Mouse (Mus musculus): ENCODE measurements around the gene Inafm2. TPM values are rescaled to one million over a fixed set of nuclear protein-coding genes. Genes with fewer than 3 reads are reported as not detected.

Gene Inafm2
- 20.5 and 21.6 TPM in 2 replicates for polyA plus RNA-seq (2015; fragmentation: Nextera tagmentation; extraction: Ambion mirVana)

DNA sequence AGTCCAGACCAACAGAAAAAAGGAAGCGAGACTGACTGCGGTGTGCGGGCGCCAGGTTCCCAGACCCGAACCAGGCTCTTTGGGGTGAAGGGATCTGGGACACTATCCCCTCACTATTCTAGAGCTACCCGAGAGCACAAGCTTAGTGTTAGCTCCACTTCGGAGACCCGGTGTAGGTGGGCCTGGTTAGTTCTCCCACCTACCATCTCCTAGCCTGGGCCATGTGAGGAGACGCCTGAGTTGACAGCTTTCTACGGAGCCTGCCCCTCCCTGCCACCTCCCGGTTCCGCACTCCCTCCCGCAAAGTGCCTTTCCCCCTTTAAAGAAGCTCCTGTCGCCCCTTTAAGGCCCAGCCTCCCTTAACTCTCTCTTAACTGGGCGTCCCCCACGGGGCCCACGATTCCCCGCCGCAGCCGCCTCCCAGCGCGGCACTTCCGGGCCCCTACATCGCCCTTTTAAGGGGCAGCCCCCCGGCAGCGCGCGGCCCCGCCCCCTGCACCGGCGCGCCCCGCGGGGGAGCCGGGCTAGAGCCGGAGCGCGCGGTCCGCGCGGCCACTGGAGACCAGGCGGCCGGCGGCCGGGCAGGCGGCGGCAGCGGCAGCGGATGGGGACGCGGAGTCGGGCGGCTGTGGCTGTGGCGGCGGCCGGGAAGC is at the start of gene Inafm2:
Gene Inafm2, plus strand, starts transcription at position 527 of the 653 bp plus-strand sequence.
- Histone ChIP-seq H3K27me3 (replicated peaks) (peaks cover 8% of the 10 kb centered on the region; the same call in 1 of the 2 replicates), H3K9me3 (no peaks in the 10 kb centered on the region), H3K27ac (peak within 1 kb of the TSS; percentile 78), H3K36me3 (replicated peaks) (no peaks in the 10 kb centered on the region), H3K9ac (peak within 1 kb of the TSS; percentile 91), H3K4me3 (peak within 1 kb of the TSS; percentile 94), H3K4me2 (peak within 1 kb of the TSS; percentile 77), H3K4me1 (peaks cover 51% of the 10 kb centered on the region)
- WGBS, result under 1% methylated on average over 38 of the region's 57 CpGs
- peak; percentile 91 for ATAC-seq (replicated peaks)

DNA sequence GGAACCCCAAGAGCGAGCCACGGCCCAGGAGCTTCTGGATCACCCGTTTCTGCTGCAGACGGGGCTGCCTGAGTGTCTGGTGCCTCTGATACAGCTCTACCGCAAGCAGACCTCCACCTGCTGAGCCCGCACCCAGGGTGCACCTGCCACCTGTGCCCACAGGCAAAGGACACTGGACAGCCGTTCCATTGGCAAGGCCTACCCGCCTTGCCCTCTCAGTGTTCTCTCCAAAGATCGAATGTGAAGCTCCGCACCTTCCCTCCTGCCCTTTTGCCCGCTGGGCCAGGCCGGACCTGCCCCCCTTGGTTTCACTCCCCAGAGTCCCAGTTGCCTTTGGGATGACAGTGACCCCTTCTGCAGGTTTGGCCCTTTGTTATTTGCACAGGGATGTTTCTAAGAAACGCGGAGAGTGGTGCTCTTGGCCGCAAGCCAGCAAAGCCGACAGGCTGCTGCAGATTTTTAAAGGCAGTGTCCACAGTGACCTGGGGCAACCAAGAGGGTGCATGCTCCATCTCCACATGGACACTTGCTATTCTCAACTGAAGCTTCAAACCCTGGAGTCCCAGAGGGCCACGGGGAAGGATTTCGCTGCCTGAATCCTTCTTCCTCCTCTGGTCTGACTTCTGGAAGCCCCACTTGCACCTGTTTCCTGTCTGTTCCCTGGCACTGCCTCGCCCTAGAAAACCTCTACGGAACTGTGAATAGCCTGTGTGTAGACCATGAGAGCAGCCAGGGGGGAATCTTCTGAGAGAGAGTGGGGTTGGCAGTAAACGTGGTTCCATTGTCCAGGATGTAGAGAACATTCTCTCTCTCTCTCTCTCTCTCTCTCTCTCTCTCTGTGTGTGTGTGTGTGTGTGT is 48.9 kb upstream of the Inafm2 start:
- H3K4me1 ChIP-seq, result peaks cover 21% of the 10 kb centered on the region
- no peak for ATAC-seq (replicated peaks)
- H3K27me3 ChIP-seq (replicated peaks), result peaks cover 57% of the 10 kb centered on the region
- no peak overlapping the region for H3K4me2 ChIP-seq
- H3K27ac ChIP-seq, result no peak overlapping the region
- no peak overlapping the region for H3K4me3 ChIP-seq
- no peak overlapping the region for H3K9ac ChIP-seq
- 50% methylated on average over 21 of the region's 21 CpGs for WGBS
- no peaks in the 10 kb centered on the region for H3K9me3 ChIP-seq
- H3K36me3 ChIP-seq (replicated peaks), result no peaks in the 10 kb centered on the region

DNA sequence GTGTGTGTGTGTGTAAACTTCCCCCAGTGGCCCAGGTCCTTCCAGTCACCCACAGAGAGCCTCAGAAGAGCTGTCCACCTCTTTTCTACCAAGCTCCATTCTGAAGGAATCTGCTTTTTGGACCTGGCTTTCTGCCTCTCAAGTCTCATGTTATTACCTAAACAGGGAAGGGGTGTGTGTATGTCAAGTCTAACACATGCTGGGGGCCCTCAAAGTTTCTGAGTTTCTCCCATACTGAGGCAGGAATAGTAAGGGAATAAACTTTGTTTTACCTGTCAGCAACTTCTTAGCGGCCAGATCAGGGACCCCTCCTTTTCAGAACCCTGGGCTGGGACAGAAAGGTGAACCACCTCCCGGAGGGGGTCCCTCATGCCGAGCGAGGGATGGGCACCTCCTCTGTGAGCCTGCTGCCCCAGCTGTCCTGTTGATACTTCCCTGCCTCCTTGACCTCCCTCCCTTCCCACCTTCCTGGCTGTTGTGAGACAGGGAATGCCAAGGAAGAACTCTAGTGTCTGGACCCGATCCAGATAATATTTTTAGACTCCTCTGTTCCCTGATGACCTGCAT is 48.2 kb upstream of the Inafm2 start:
- no peak overlapping the region for H3K4me3 ChIP-seq
- H3K27me3 ChIP-seq (replicated peaks), result peaks cover 64% of the 10 kb centered on the region
- peaks cover 24% of the 10 kb centered on the region for H3K4me1 ChIP-seq
- H3K9me3 ChIP-seq, result no peaks in the 10 kb centered on the region
- no peak overlapping the region for H3K9ac ChIP-seq
- H3K4me2 ChIP-seq, result no peak overlapping the region
- no peak overlapping the region for H3K27ac ChIP-seq
- H3K36me3 ChIP-seq (replicated peaks), result no peaks in the 10 kb centered on the region
- WGBS, result 53% methylated on average over 5 of the region's 5 CpGs
- ATAC-seq (replicated peaks), result no peak

DNA sequence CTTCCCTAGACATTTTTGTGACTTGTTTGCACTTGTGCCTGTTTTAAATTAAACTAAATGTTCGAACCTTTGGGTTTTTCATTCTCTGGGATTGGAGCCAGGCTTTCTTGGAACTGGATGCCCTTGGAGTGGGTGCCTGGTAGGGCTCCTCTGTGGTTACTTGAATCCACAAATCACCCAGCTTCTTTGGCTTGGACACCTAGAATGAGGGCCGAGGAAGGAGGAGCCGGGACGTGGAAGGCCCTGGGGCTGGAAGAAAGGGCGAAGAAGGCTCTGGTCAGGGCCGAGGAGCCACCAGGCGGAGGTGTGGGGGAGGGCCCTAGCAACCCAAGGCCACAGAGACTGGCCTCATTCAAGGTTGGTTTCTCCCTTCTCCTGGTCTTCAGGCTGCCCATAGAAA is 47.6 kb upstream of the Inafm2 start:
- WGBS, result 48% methylated on average over 7 of the region's 7 CpGs
- Histone ChIP-seq H3K36me3 (replicated peaks) (no peaks in the 10 kb centered on the region), H3K9ac (no peak overlapping the region), H3K9me3 (no peaks in the 10 kb centered on the region), H3K27ac (no peak overlapping the region), H3K27me3 (replicated peaks) (peaks cover 70% of the 10 kb centered on the region), H3K4me3 (no peak overlapping the region), H3K4me1 (peaks cover 29% of the 10 kb centered on the region), H3K4me2 (no peak overlapping the region)
- ATAC-seq (replicated peaks), result no peak

DNA sequence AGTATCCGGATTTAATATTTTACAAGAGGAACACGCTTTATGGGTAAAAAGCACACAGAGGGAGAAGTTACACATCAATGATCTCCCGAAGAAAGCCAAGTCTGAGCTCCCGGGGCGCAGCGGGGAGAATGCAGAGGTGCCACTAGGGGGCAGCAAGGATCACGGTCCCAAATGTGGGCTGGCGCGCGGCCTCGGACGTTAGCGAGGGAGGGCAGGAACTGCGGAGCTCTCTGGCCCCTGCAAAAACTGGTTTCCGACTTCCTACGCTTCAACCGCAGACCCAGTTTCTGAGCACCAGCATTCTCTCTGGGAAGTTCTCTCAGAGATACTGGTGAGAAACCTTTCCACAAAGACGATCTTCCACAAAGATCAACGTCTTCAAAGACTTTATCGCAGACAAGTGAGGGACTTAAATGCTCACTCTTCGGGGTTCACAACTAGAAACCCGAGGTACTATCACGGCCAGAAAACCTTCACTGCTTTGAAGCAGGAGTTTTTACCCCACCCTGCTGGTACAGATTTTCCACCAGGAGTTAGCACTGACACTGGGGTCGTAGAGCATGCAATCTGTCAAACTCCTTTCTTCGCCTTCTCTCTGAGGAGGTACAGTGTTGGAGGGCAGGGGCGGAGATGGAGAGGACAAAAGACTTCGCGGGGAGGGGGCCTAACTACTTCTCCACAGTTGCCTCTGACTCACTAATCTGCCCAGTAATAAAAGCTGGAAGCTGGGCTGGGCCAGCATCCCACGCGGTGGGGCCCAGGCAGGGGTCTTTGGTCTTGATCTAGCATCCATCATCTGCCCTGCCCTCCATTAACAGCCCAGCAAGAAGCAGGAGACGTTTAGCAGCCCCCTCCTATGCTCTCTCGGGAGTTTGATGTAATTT is 45.1 kb upstream of the Inafm2 start:
- ATAC-seq (replicated peaks), result no peak
- Histone ChIP-seq H3K9me3 (no peaks in the 10 kb centered on the region), H3K4me2 (peak overlapping the region; percentile 41), H3K27me3 (replicated peaks) (peaks cover 85% of the 10 kb centered on the region), H3K4me1 (peaks cover 45% of the 10 kb centered on the region), H3K27ac (no peak overlapping the region), H3K9ac (no peak overlapping the region), H3K36me3 (replicated peaks) (no peaks in the 10 kb centered on the region), H3K4me3 (peak overlapping the region; percentile 17; the same call in 1 of the 2 replicates)
- 2% methylated on average over 32 of the region's 32 CpGs for WGBS

DNA sequence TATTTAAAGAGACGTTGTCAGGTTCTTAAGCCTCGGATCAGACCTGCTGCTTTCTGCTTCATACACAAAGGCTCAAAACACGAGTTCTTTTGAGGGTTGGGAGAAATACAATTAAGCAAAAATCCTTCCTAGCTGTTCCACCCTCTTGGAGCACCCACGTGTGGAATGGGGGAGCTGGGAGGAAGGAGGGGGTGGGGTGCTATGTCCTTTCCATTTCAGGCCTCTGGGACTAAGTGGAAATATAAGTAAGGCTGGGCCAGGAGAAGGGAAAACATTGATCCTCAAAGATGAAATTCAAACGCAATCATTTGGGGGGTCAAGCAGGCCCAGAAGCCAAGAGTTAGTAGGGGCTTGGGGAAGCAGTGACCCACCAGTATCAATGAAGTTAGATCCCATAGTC is 44.4 kb upstream of the Inafm2 start:
- Histone ChIP-seq H3K9me3 (no peaks in the 10 kb centered on the region), H3K9ac (no peak overlapping the region), H3K27ac (no peak overlapping the region), H3K36me3 (replicated peaks) (no peaks in the 10 kb centered on the region), H3K4me3 (no peak overlapping the region), H3K4me1 (peaks cover 45% of the 10 kb centered on the region), H3K4me2 (no peak overlapping the region), H3K27me3 (replicated peaks) (peaks cover 90% of the 10 kb centered on the region)
- 4% methylated on average over 5 of the region's 5 CpGs for WGBS
- ATAC-seq (replicated peaks), result no peak

DNA sequence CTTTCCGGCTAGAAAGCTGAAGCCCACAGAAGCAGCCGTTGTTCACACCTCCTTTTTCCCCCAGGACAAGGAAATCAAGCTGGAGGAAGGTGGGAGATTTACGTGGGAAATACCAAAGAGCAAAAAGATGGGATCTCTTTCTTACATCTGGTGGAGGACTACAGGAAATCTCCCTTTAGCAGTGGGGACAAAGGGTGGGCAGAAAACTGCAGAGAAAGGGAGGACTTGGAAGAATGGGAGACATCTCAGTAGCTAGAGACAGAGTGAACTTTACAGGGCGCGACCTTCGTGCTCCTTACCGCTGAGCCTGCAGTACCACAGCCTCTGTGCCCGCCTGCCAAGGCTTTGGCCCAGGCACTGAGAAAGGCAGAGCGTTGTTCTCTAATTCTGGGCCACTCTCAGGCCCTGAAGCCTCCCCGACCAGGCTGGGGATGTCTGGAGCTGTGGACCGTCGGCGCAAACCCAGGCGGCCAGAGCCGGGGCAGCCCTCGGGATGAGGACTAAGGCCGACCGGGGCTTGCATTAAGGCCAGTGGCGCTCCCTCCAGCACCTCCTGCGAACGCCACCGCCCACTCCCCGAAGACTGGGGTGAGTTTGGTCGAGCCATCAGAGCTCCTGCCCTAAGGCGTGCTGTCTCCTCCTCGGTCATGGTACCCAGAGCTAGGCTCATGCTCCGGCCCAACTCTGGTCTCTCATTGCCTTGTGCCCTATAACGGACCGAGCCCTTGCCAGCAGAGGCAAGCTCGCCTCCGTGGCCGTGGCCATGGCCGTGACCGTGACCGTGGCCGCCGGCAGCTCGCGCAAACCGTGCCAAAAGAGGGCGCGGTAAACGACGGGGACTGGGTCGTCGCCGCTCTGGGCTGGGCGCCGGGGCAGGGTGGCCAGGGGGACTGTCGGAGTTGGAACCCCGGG is 43.3 kb upstream of the Inafm2 start:
- H3K27ac ChIP-seq, result no peak overlapping the region
- peak overlapping the region; percentile 33 for H3K4me3 ChIP-seq
- ATAC-seq (replicated peaks), result peak; percentile 5; the same call in 1 of the 2 replicates
- H3K4me2 ChIP-seq, result peak overlapping the region; percentile 68
- no peaks in the 10 kb centered on the region for H3K9me3 ChIP-seq
- no peak overlapping the region for H3K9ac ChIP-seq
- H3K27me3 ChIP-seq (replicated peaks), result peaks cover 91% of the 10 kb centered on the region
- H3K36me3 ChIP-seq (replicated peaks), result no peaks in the 10 kb centered on the region
- whole genome bisulfite sequencing, result 4% methylated on average over 51 of the region's 51 CpGs
- peaks cover 45% of the 10 kb centered on the region for H3K4me1 ChIP-seq

DNA sequence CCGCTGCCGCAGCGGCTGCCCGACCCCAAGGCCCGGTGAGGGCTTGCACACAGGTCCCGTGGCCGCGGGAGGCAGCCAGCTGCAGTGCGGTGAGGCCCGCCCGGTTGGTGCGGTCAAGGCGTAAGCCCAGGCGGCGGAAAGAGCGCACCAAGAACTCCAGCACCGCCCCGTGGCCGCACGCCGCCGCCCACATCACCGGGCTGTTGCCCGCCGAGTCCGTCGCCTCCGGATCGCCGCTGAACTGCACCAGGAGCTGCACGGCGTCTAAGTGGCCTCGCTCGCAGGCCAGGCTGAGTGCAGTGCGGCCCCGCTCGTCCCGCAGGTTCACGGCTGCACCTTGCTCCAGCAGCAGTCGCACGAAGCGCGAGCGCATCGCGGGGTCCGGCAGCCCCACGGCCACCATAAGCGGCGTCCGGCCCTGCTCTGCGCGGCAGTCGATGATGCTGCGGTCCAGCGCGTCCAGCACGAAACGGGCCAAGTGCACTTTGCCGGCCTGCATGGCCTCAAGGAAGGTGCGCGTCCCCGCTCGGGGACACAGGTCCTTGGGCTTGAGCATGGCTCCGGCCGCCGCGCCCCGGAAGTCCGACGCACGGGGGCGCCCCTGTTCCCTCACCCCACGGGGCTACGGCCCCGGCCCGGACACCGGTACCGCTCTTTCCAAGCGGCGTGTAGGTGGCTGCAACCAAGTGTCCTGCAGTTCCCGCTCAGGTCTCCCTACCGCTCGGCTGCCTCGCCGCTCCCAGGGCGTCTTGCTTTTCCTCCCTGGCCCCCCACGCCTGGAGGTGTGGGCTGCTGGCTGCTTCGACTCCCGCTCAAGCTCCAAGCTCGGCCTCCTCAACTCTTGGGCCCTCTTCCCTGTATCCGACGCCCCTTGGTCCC is 42.4 kb upstream of the Inafm2 start:
- ATAC-seq (replicated peaks), result peak; percentile 21
- peak overlapping the region; percentile 33 for H3K4me3 ChIP-seq
- H3K27me3 ChIP-seq (replicated peaks), result peaks cover 93% of the 10 kb centered on the region
- H3K4me1 ChIP-seq, result peaks cover 45% of the 10 kb centered on the region
- H3K9me3 ChIP-seq, result no peaks in the 10 kb centered on the region
- H3K27ac ChIP-seq, result no peak overlapping the region
- H3K9ac ChIP-seq, result peak overlapping the region; percentile 23; the same call in 1 of the 2 replicates
- 1% methylated on average over 89 of the region's 93 CpGs for WGBS
- no peaks in the 10 kb centered on the region for H3K36me3 ChIP-seq (replicated peaks)
- H3K4me2 ChIP-seq, result peak overlapping the region; percentile 68

DNA sequence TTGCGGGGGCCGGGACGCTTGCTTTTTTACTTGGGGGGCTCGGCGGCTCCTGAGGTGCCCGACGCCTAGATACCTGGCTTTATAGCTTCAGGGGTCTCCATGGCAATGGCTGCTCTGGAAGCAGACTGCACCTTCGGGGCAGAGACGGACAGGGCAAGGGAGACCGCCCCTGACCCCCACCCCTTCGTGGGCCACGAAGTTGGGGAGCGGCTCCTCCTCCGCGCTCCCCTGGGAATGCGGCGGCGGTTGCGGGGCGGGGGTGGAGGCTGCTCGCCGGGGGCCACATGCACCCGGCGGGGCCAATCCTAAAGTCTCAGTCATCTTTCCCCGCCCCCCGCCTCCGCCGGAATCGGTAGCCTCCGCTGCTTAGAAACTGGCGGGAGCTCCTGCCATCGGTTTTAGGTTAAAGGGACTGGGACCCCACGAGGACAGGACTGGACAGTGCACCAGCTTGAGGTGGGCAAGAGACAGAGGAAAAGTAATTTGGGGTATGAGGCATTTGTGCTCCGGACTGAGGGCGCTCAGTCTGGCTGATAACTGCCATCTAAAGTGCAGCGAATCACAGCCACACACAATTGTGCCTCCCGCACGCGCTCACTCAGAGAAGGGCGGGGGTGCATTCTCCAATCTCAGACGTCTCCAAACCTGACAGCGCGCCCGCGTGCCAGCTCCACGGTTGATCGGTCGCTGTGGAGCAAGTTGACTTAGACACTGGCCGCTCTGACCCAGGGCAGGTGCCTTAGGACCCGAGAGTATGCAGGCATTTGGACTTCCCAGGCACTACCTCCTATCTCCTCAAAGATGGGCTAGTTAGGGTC is 41.4 kb upstream of the Inafm2 start, which contains the start of gene Ankrd63:
Gene Ankrd63, minus strand, starts transcription at position 51 of the 818 bp plus-strand sequence.
- H3K9me3 ChIP-seq, result no peaks in the 10 kb centered on the region
- H3K36me3 ChIP-seq (replicated peaks), result no peaks in the 10 kb centered on the region
- H3K9ac ChIP-seq, result peak within 1 kb of the TSS; percentile 23; the same call in 1 of the 2 replicates
- 1% methylated on average over 50 of the region's 50 CpGs for WGBS
- H3K4me1 ChIP-seq, result peaks cover 45% of the 10 kb centered on the region
- H3K4me3 ChIP-seq, result peak within 1 kb of the TSS; percentile 33
- peak within 1 kb of the TSS; percentile 68 for H3K4me2 ChIP-seq
- H3K27ac ChIP-seq, result no peak within 1 kb of the TSS
- peaks cover 99% of the 10 kb centered on the region for H3K27me3 ChIP-seq (replicated peaks)
- no peak for ATAC-seq (replicated peaks)

DNA sequence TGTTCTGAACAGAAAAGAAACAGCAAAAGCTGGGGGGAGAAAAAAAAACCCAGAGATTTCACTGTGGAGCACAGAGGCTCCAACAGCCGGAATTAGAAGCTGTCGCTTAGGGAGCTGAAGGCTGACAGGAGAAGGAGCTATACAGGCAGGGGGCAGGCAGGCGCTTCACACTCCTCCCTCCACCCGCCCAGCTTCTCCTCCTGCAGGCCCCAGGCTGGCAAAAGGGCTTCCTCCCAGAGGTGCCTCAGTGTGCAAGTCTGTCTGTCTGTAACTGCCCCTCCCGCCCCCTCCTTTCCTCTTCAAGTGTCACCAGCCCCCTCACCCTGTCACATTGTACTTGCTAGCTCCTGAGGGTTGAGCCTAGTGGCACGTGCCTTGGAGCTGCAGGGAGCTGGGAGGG is 39.1 kb upstream of the Inafm2 start:
- no peak overlapping the region for H3K9ac ChIP-seq
- H3K27ac ChIP-seq, result no peak overlapping the region
- H3K4me1 ChIP-seq, result peaks cover 38% of the 10 kb centered on the region
- H3K9me3 ChIP-seq, result no peaks in the 10 kb centered on the region
- H3K4me2 ChIP-seq, result no peak overlapping the region
- no peak overlapping the region for H3K4me3 ChIP-seq
- H3K27me3 ChIP-seq (replicated peaks), result peaks cover 94% of the 10 kb centered on the region
- WGBS, result 8% methylated on average over 6 of the region's 6 CpGs
- H3K36me3 ChIP-seq (replicated peaks), result no peaks in the 10 kb centered on the region
- no peak for ATAC-seq (replicated peaks)

Measured in midbrain, embryonic 15.5 days (tissue).